ENCODE assay signal across 8 mouse cellular contexts in the genomic region with DNA sequence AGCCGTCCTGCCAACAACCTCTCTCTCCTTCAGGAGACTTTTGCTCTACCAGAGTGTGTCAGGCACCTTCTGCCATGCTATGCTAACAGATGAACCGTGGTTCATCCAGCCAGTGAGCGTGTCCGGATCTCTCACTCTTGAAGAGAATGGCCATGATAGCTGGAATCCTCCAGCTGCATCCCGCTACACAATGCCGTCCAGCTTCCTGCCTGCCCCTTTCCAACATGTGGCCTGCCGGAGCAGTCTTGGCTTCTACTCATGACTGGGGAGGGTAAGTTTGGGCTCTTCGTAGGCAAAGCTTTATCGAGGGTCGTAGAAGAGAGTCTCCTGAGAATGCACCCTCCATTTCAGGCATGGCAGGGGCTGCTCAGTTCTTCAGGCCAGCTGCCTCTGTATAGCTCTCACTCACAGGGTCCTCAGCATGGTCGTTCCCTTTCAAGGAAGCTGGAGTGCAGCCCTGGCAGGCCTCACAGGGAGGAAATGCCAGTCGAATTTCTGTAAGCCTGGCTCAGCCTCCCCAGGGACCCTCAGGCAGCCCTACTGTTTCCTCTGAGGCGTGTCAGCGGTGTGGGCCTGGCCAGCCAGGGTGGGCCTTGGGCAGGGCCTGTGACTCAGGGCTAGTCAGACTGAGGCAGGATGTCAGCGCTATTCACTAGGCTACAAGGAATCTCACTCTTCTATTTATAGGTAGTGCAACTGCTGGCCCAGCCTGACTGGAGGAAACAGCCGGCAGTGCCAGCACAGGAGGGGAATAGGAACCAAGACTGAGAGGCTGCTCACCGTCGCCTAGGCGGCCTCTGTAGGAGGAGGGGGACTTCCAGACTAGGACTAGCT.
DNase-seq lines count a peak whose midpoint lies in the region; ATAC-seq and TF ChIP-seq lines count a peak whose summit lies in the region.

No protein-coding gene starts in this region.

- H3K27me3 ChIP-seq in forebrain, embryonic 10.5 days (ENCODE audit: poor library complexity, severe bottlenecking): no peaks in the 10 kb centered on the region
- H3K27me3 ChIP-seq in forebrain, embryonic 11.5 days (ENCODE audit: control insufficient read depth, insufficient read depth, low read length): no peaks in the 10 kb centered on the region
- no peaks in the 10 kb centered on the region for H3K27me3 ChIP-seq in lung, embryonic 14.5 days (ENCODE audit: insufficient read depth, low read length)

- no peaks in the 10 kb centered on the region for H3K9me3 ChIP-seq in forebrain, embryonic 10.5 days
- H3K9me3 ChIP-seq in forebrain, embryonic 11.5 days (ENCODE audit: control insufficient read depth, low read length): no peaks in the 10 kb centered on the region
- H3K9me3 ChIP-seq in lung, embryonic 14.5 days (ENCODE audit: low read depth, low read length): no peaks in the 10 kb centered on the region

- no peak overlapping the region for H3K9ac ChIP-seq in forebrain, embryonic 11.5 days (ENCODE audit: low read length)
- no peak overlapping the region for H3K9ac ChIP-seq in lung, embryonic 14.5 days

- TF ChIP-seq CTCF in lung, embryonic 14.5 days (IDR thresholded peaks at IDR 0.05; ENCODE audit: low read depth): no peak

- H3K27ac ChIP-seq in forebrain, embryonic 10.5 days: peak overlapping the region; percentile 67
- no peak overlapping the region for H3K27ac ChIP-seq in forebrain, embryonic 11.5 days (ENCODE audit: low read depth, low read length)
- H3K27ac ChIP-seq in lung, embryonic 14.5 days (ENCODE audit: low read depth): peak overlapping the region; percentile 88

- peaks cover 30% of the 10 kb centered on the region for H3K4me1 ChIP-seq in forebrain, embryonic 10.5 days
- H3K4me1 ChIP-seq in forebrain, embryonic 11.5 days (replicated peaks; ENCODE audit: control insufficient read depth, insufficient read depth, low read length): 0 out of 2 replicates have a peak, but pooled peaks cover 4% of the 10 kb centered on the region
- peaks cover 14% of the 10 kb centered on the region for H3K4me1 ChIP-seq in lung, embryonic 14.5 days (ENCODE audit: insufficient read depth)

- no peaks in the 10 kb centered on the region for H3K36me3 ChIP-seq in forebrain, embryonic 10.5 days (replicated peaks)
- H3K36me3 ChIP-seq in forebrain, embryonic 11.5 days (ENCODE audit: control insufficient read depth, insufficient read depth, low read length): no peaks in the 10 kb centered on the region
- H3K36me3 ChIP-seq in lung, embryonic 14.5 days (ENCODE audit: insufficient read depth): no peaks in the 10 kb centered on the region

- DNase-seq in forebrain, embryonic 10.5 days (ENCODE audit: extremely low spot score, low spot score): no peak
- DNase-seq in forebrain, embryonic 11.5 days (ENCODE audit: low spot score): no peak
- peak; percentile 48 for DNase-seq in embryo, embryonic 10 days (ENCODE audit: low spot score)
- DNase-seq in heart, adult 8-10 months (ENCODE audit: low spot score): peak; percentile 80
- DNase-seq in kidney, adult 11 months: peak; percentile 83
- DNase-seq in lung, embryonic 14.5 days: peak; percentile 75

- ATAC-seq in forebrain, embryonic 11.5 days (replicated peaks; ENCODE audit: low FRiP score): no peak
- ATAC-seq in lung, embryonic 14.5 days (ENCODE audit: insufficient read depth): peak; percentile 89
- ATAC-seq in erythroid progenitor cell, adult 5-6 weeks (replicated peaks; ENCODE audit: low FRiP score, poor library complexity, severe bottlenecking): no peak
- no peak for ATAC-seq in activated CD4-positive, CD25-positive, alpha-beta regulatory T cell, adult 4 months

- WGBS in forebrain, embryonic 10.5 days: 80% methylated on average over 19 of the region's 19 CpGs
- 80% methylated on average over 19 of the region's 19 CpGs for WGBS in forebrain, embryonic 11.5 days
- 56% methylated on average over 19 of the region's 19 CpGs for WGBS in lung, embryonic 14.5 days

- no peak overlapping the region for H3K4me2 ChIP-seq in forebrain, embryonic 11.5 days (ENCODE audit: low read depth, low read length, severe bottlenecking)
- no peak overlapping the region for H3K4me2 ChIP-seq in lung, embryonic 14.5 days

- no peak overlapping the region for H3K4me3 ChIP-seq in forebrain, embryonic 10.5 days
- no peak overlapping the region for H3K4me3 ChIP-seq in forebrain, embryonic 11.5 days (ENCODE audit: low read depth, low read length)
- H3K4me3 ChIP-seq in lung, embryonic 14.5 days (ENCODE audit: low read depth, low read length): no peak overlapping the region

Comparison
In these comparisons a context has a peak if more than half of its experiments do, and no peak if none do; other contexts are left out.
1. DNase-seq: peak in embryo, embryonic 10 days (single experiment), heart, adult 8-10 months (single experiment), kidney, adult 11 months (single experiment) and lung, embryonic 14.5 days (single experiment); none in forebrain, embryonic 10.5 days (single experiment) and forebrain, embryonic 11.5 days (single experiment).